Mouse (Mus musculus) hindbrain, embryonic 16.5 days (tissue): ENCODE measurements at regions not wholly inside any gene's neighbourhood (a gene's known extent, or its start where the extent isn't known, plus 50 kb on each side); places are given as distances from the start of the nearest gene placed in this dataset.

Experiments used
- ATAC-seq: fragments of 200-750 bp; cut with Nextera tagmentation; 2 replicates; pipeline ENCODE4 v1.8.0; 2017; ENCODE audit warnings: moderate TSS enrichment, moderate library complexity
- H3K27ac ChIP-seq: fragments of 300-500 bp; sonication (generic); 2 replicates; pipeline ENCODE4 v1.5.1; 2014; ENCODE audit warnings: low read depth, mild to moderate bottlenecking, control low read depth, low read length, moderate library complexity
- H3K27me3 ChIP-seq: fragments of 300-500 bp; sonication (generic); replicated peaks from 2 replicates; pipeline ENCODE4 v1.6.1; 2014; ENCODE audit warnings: low read length; ENCODE audit not compliant: control insufficient read depth, insufficient read depth
- H3K36me3 ChIP-seq: fragments of 300-500 bp; sonication (generic); 2 replicates; pipeline ENCODE4 v1.6.1; 2014; ENCODE audit warnings: mild to moderate bottlenecking, low read length, moderate library complexity, mixed read lengths; ENCODE audit not compliant: control insufficient read depth, insufficient read depth
- H3K4me1 ChIP-seq: fragments of 300-500 bp; sonication (generic); 2 replicates; pipeline ENCODE4 v1.6.1; 2014; ENCODE audit warnings: low read depth, low read length; ENCODE audit not compliant: control insufficient read depth, insufficient read depth
- H3K4me2 ChIP-seq: fragments of 300-500 bp; sonication (generic); 2 replicates; pipeline ENCODE4 v1.6.1; 2014; ENCODE audit warnings: mild to moderate bottlenecking, low read length, control low read depth, moderate library complexity
- H3K4me3 ChIP-seq: fragments of 300-500 bp; sonication (generic); 2 replicates; pipeline ENCODE4 v1.5.1; 2014; ENCODE audit warnings: mild to moderate bottlenecking, low read length, control low read depth, moderate library complexity
- H3K9ac ChIP-seq: fragments of 300-500 bp; sonication (generic); 2 replicates; pipeline ENCODE4 v1.6.1; 2014; ENCODE audit warnings: low read depth, mild to moderate bottlenecking, control low read depth, low read length, moderate library complexity
- H3K9me3 ChIP-seq: fragments of 300-500 bp; sonication (generic); 2 replicates; pipeline ENCODE4 v1.6.1; 2014; ENCODE audit warnings: mild to moderate bottlenecking, low read length, moderate library complexity; ENCODE audit not compliant: control insufficient read depth
- WGBS: fragments of 180-500 bp; shearing (Covaris S2); extraction: QIAGEN DNeasy Blood & Tissue Kit; methylation state at CpG from one replicate; pipeline ENCODE4 v1.1.7; 2014; 5-methylcytosine and 5-hydroxymethylcytosine counted together

DNA sequence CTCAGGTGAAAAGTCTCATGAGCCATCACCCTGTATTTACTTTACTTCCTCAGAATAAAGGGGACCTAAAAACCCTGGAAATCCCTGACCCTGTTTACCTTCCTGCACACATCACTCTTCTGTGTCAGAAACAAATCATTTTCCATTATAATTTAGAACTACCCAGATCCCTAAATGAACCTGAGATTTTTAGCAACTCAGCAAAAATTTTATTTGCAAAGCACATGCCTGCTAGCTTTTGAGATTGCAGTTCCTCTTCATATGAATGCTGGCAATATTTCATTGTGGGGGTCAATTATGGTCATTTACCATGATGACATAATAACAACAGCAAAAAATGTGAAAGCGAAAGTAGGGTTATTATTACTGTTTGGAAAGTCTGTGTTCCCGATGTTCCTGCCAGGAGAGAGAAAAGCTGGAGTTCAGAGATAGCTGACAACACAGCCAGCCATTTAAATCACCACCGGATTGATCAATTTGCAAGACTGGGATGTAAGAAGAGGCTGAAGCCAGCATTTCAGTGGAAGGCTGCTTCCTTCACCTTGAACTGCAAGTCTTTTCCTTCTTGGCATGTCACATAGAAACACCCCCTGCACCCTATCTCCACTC lies 476.5 kb downstream of the Tmem161b start:
- no peaks in the 10 kb centered on the region for H3K9me3 ChIP-seq
- H3K4me3 ChIP-seq, result no peak overlapping the region
- no peaks in the 10 kb centered on the region for H3K36me3 ChIP-seq
- no peaks in the 10 kb centered on the region for H3K27me3 ChIP-seq
- no peaks in the 10 kb centered on the region for H3K4me1 ChIP-seq
- H3K4me2 ChIP-seq, result no peak overlapping the region
- no peak overlapping the region for H3K9ac ChIP-seq
- no peak for ATAC-seq
- WGBS, result 53% methylated on average over 3 of the region's 3 CpGs
- H3K27ac ChIP-seq, result no peak overlapping the region

DNA sequence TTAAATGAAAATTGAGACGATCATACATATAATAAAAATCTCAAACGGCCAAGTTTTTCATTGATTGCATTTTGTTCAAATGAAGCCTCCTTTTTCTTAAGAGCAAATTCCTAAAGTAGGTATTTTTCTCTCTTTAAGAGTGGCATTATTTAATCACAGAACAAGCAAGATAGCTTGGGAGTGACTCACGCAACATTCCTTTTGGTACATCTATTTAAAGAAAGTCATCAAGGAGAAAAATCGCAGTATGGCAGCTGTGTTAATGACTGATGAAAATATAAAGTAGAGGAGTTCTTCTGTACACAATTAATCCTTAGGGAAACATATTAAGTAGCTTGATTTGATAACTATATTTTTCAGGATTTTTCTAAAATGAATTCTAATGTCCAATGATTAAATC lies 448.0 kb upstream of the Ccnh start:
- H3K27ac ChIP-seq, result no peak overlapping the region
- H3K9ac ChIP-seq, result no peak overlapping the region
- H3K36me3 ChIP-seq, result no peaks in the 10 kb centered on the region
- no peak for ATAC-seq
- no peak overlapping the region for H3K4me3 ChIP-seq
- no peak overlapping the region for H3K4me2 ChIP-seq
- H3K27me3 ChIP-seq, result no peaks in the 10 kb centered on the region
- 85% methylated on average over 4 of the region's 4 CpGs for WGBS
- no peaks in the 10 kb centered on the region for H3K9me3 ChIP-seq
- H3K4me1 ChIP-seq, result no peaks in the 10 kb centered on the region

GRCm38 (mm10) chr13:84748331-84748730 lies 440.9 kb upstream of the Ccnh start:
- H3K4me3 ChIP-seq, result no peak overlapping the region
- H3K9me3 ChIP-seq, result no peaks in the 10 kb centered on the region
- H3K27me3 ChIP-seq, result no peaks in the 10 kb centered on the region
- H3K4me1 ChIP-seq, result no peaks in the 10 kb centered on the region
- no peaks in the 10 kb centered on the region for H3K36me3 ChIP-seq
- no peak overlapping the region for H3K9ac ChIP-seq
- no peak overlapping the region for H3K27ac ChIP-seq
- WGBS, result 86% methylated on average over 2 of the region's 2 CpGs
- H3K4me2 ChIP-seq, result no peak overlapping the region
- no peak for ATAC-seq

- H3K4me2 ChIP-seq, result no peak overlapping the region
- 91% methylated on average over 1 of the region's 1 CpGs for WGBS
- no peak overlapping the region for H3K9ac ChIP-seq
- H3K4me1 ChIP-seq, result no peaks in the 10 kb centered on the region
- no peaks in the 10 kb centered on the region for H3K9me3 ChIP-seq
- no peak overlapping the region for H3K4me3 ChIP-seq
- H3K27me3 ChIP-seq, result no peaks in the 10 kb centered on the region
- ATAC-seq, result no peak
- no peak overlapping the region for H3K27ac ChIP-seq
- no peaks in the 10 kb centered on the region for H3K36me3 ChIP-seq
Observed at GRCm38 (mm10) chr13:84749214-84749613, 440.0 kb upstream of the Ccnh start.

DNA sequence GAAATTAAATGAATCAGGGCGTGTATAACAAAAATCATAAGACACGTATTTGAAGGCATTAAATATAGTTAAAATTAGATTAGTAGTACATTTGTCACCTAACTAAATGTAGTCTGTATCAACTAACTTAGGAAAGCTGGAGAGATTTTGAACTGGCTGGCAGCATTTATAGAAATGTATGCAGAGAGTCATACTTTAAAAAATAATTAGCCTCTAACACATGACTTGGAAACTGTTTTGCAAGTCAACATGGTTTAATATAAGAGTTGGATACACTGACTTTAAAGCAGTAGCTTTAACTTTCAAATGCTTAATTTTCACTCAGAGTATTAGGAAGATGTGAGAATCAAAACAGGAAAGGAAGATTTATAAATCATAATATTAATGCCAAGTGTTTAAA lies 439.1 kb upstream of the Ccnh start:
- Histone ChIP-seq H3K9ac (no peak overlapping the region), H3K4me1 (no peaks in the 10 kb centered on the region), H3K4me2 (no peak overlapping the region), H3K27ac (no peak overlapping the region), H3K4me3 (no peak overlapping the region), H3K9me3 (no peaks in the 10 kb centered on the region), H3K36me3 (no peaks in the 10 kb centered on the region), H3K27me3 (no peaks in the 10 kb centered on the region)
- 91% methylated on average over 2 of the region's 2 CpGs for WGBS
- ATAC-seq, result no peak

- H3K9me3 ChIP-seq, result no peaks in the 10 kb centered on the region
- no peak for ATAC-seq
- peaks cover 2% of the 10 kb centered on the region; the same call in 1 of the 2 replicates for H3K4me1 ChIP-seq
- no peak overlapping the region for H3K27ac ChIP-seq
- no peak overlapping the region for H3K4me3 ChIP-seq
- WGBS, result 62% methylated on average over 2 of the region's 2 CpGs
- no peaks in the 10 kb centered on the region for H3K27me3 ChIP-seq
- H3K4me2 ChIP-seq, result no peak overlapping the region
- no peak overlapping the region for H3K9ac ChIP-seq
- H3K36me3 ChIP-seq, result no peaks in the 10 kb centered on the region
Observed at GRCm38 (mm10) chr13:84751576-84752490, 437.4 kb upstream of the Ccnh start.

DNA sequence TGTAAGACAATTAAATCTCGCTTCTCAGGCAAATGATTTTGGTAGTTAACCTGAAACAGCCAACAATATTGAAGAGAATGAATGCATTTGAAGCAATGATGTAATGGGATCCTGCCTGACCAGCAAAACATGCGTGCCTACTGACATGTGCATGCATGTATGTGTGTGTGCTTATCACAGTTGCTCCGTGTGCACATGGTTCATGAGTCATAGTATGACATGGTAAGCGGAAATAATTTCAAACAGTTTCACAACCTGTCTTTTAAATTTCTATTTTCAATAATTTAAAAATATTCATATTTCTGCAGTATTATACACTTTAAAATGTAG lies 436.8 kb upstream of the Ccnh start:
- peaks cover 2% of the 10 kb centered on the region; the same call in 1 of the 2 replicates for H3K4me1 ChIP-seq
- no peaks in the 10 kb centered on the region for H3K27me3 ChIP-seq
- H3K27ac ChIP-seq, result no peak overlapping the region
- whole genome bisulfite sequencing, result 71% methylated on average over 4 of the region's 4 CpGs
- H3K36me3 ChIP-seq, result no peaks in the 10 kb centered on the region
- ATAC-seq, result no peak
- H3K4me3 ChIP-seq, result no peak overlapping the region
- H3K9me3 ChIP-seq, result no peaks in the 10 kb centered on the region
- H3K4me2 ChIP-seq, result no peak overlapping the region
- H3K9ac ChIP-seq, result no peak overlapping the region

- Histone ChIP-seq H3K9me3 (no peaks in the 10 kb centered on the region), H3K27me3 (no peaks in the 10 kb centered on the region), H3K4me2 (no peak overlapping the region), H3K4me1 (peaks cover 2% of the 10 kb centered on the region), H3K4me3 (no peak overlapping the region), H3K27ac (no peak overlapping the region), H3K9ac (no peak overlapping the region), H3K36me3 (no peaks in the 10 kb centered on the region)
- 48% methylated on average over 4 of the region's 4 CpGs for WGBS
- ATAC-seq, result no peak
Observed at GRCm38 (mm10) chr13:84753751-84754500, 435.3 kb upstream of the Ccnh start.
